Mouse (Mus musculus) CD4-positive naive resting alpha-beta T cell, adult 76 days (primary cell): ENCODE results near the gene Tenm4. TPM values are rescaled to one million over a fixed set of nuclear protein-coding genes. Genes with fewer than 3 reads are reported as not detected.

Experiments used
- total RNA-seq: library from RNA; stranded (reverse); gene quantifications from one replicate; pipeline ENCODE4 v1.2.4, GENCODE M21; 2023

Tenm4 gene
- total RNA-seq, result 0.35 TPM

DNA sequence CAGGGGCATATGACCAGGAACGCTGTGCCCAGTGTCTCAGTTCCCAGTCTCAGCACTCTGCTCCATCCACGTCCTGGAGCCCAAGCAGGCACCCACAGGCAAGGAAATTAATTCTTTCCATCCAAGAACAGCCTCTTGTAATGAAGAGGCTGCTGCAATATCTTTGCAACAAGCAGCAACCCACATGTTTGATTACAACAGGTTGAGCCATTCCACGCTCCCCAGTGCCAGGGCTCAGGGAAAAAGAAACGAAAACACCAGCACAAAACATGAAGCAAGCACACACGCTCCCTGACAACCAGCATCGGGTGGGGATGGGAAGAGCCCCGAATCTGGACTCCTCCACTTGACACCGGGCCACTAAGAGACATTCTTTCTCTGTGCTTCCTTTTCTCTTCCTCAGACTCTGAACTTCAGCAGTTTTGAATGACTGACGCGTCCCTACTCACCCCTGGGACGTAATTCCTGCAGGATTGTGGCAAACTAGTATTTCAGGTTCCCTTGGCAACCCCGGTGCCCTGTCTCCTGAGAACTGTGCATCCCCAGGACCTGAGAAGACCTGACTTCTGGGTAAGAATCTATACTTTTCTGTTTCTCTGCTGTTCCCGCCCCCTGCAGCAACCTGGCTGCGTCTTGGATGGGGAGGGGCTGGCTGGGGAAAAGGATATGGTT lies at the start of gene Tenm4:
Gene Tenm4 (plus strand): TSS at position 323 of the 672 bp plus-strand sequence.

GRCm38 (mm10) chr7:96951281-96952051 lies 780.4 kb downstream of the Tenm4 start, which contains the start of gene Nars2:
Nars2 (plus strand) TSS chr7:96951505.

